7 mouse cellular contexts compared by ENCODE assay signal in genomic region chr7:144738357-144738798, GRCm38 (mm10). TPM values are rescaled to one million over a fixed set of nuclear protein-coding genes. Genes with fewer than 3 reads are reported as not detected.
DNase-seq lines count a peak whose midpoint lies in the region; ATAC-seq and TF ChIP-seq lines count a peak whose summit lies in the region.

No protein-coding gene starts in this region.

- no peak for DNase-seq in cerebellum, adult 2 months
- no peak for DNase-seq in adrenal gland, postnatal 4 days (ENCODE audit: low spot score in 2 of 2)

- H3K27me3 ChIP-seq in C2C12 (ENCODE audit: control insufficient read depth, insufficient read depth, insufficient read length) (peaks cover 4% of the 10 kb centered on the region), ES-Bruce4 (ENCODE audit: control insufficient read depth, insufficient read depth, low read length, poor library complexity, severe bottlenecking) (no peaks in the 10 kb centered on the region)
- peaks cover 36% of the 10 kb centered on the region for H3K27me3 ChIP-seq in heart, embryonic 15.5 days
- peaks cover 38% of the 10 kb centered on the region for H3K27me3 ChIP-seq in liver, embryonic 12.5 days (replicated peaks)
- no peaks in the 10 kb centered on the region for H3K27me3 ChIP-seq in stomach, embryonic 16.5 days (ENCODE audit: control insufficient read depth, insufficient read depth, low read length)
- peaks cover 1% of the 10 kb centered on the region; the same call in 1 of the 2 replicates for H3K27me3 ChIP-seq in cerebellum, adult 2 months (ENCODE audit: control insufficient read depth, insufficient read depth, low read length)

- H3K9me3 ChIP-seq in ES-Bruce4 (replicated peaks; ENCODE audit: control insufficient read depth, insufficient read depth, low read length, poor library complexity, severe bottlenecking), result no peaks in the 10 kb centered on the region
- H3K9me3 ChIP-seq in heart, embryonic 15.5 days (replicated peaks), result no peaks in the 10 kb centered on the region
- no peaks in the 10 kb centered on the region for H3K9me3 ChIP-seq in liver, embryonic 12.5 days (replicated peaks)
- H3K9me3 ChIP-seq in stomach, embryonic 16.5 days (replicated peaks; ENCODE audit: control insufficient read depth, low read length), result no peaks in the 10 kb centered on the region

- H3ac ChIP-seq in C2C12 (ENCODE audit: control insufficient read depth, insufficient read length, low read depth), result peak overlapping the region; percentile 21

- TF ChIP-seq CTCF in C2C12 (IDR thresholded peaks at IDR 0.05; ENCODE audit: control insufficient read depth, insufficient read depth, insufficient read length) (no peak), ES-Bruce4 (IDR thresholded peaks at IDR 0.05; ENCODE audit: low read depth, low read length) (no peak)
- TF ChIP-seq CTCF in cerebellum, adult 2 months (IDR thresholded peaks at IDR 0.05; ENCODE audit: borderline replicate concordance, insufficient read depth, low read depth, low read length), result no peak

- under 1% methylated on average over 33 of the region's 33 CpGs for WGBS in heart, embryonic 15.5 days
- under 1% methylated on average over 33 of the region's 33 CpGs for WGBS in liver, embryonic 12.5 days (ENCODE audit: insufficient replicate concordance)
- under 1% methylated on average over 33 of the region's 33 CpGs for WGBS in stomach, embryonic 16.5 days
- WGBS in cerebellum, adult 2 months, result 2% methylated on average over 33 of the region's 33 CpGs

- no peak for TF ChIP-seq POLR2A in ES-Bruce4 (IDR thresholded peaks at IDR 0.05; ENCODE audit: insufficient read depth, low read length)
- no peak for TF ChIP-seq POLR2A in cerebellum, adult 2 months (IDR thresholded peaks at IDR 0.05; ENCODE audit: borderline replicate concordance, insufficient read depth, low read length)

- no peaks in the 10 kb centered on the region for H3K79me3 ChIP-seq in C2C12 (ENCODE audit: low read depth)

- H3K4me1 ChIP-seq in ES-Bruce4 (ENCODE audit: control insufficient read depth, insufficient read depth, low read length), result no peaks in the 10 kb centered on the region
- peaks cover 22% of the 10 kb centered on the region for H3K4me1 ChIP-seq in heart, embryonic 15.5 days (replicated peaks)
- peaks cover 68% of the 10 kb centered on the region for H3K4me1 ChIP-seq in liver, embryonic 12.5 days
- peaks cover 36% of the 10 kb centered on the region for H3K4me1 ChIP-seq in stomach, embryonic 16.5 days (ENCODE audit: control insufficient read depth, insufficient read depth, low read length)
- H3K4me1 ChIP-seq in cerebellum, adult 2 months (ENCODE audit: control insufficient read depth, insufficient read depth, low read length), result no peaks in the 10 kb centered on the region

- no peak for TF ChIP-seq EP300 in ES-Bruce4 (IDR thresholded peaks at IDR 0.05; ENCODE audit: insufficient read depth, low read depth, low read length)

- H3K36me3 ChIP-seq in C2C12 (ENCODE audit: control insufficient read depth, insufficient read depth), result no peaks in the 10 kb centered on the region
- H3K36me3 ChIP-seq in ES-Bruce4 (ENCODE audit: control insufficient read depth, insufficient read depth, low read length, poor library complexity, severe bottlenecking), result no peaks in the 10 kb centered on the region
- no peaks in the 10 kb centered on the region for H3K36me3 ChIP-seq in heart, embryonic 15.5 days
- peaks cover 8% of the 10 kb centered on the region; the same call in 1 of the 2 replicates for H3K36me3 ChIP-seq in liver, embryonic 12.5 days
- H3K36me3 ChIP-seq in stomach, embryonic 16.5 days (ENCODE audit: control insufficient read depth, insufficient read depth, low read length), result no peaks in the 10 kb centered on the region

- no peak overlapping the region for H3K4me3 ChIP-seq in C2C12 (ENCODE audit: insufficient read depth, poor library complexity, severe bottlenecking)
- H3K4me3 ChIP-seq in ES-Bruce4 (ENCODE audit: low read depth, low read length), result peak overlapping the region; percentile 52
- peak overlapping the region; percentile 44 for H3K4me3 ChIP-seq in heart, embryonic 15.5 days
- peak overlapping the region; percentile 66 for H3K4me3 ChIP-seq in liver, embryonic 12.5 days
- peak overlapping the region; percentile 45 for H3K4me3 ChIP-seq in stomach, embryonic 16.5 days (replicated peaks; ENCODE audit: low read length)
- no peak overlapping the region for H3K4me3 ChIP-seq in cerebellum, adult 2 months (replicated peaks; ENCODE audit: insufficient read depth, low read depth, low read length)

- no peaks in the 10 kb centered on the region for H3K79me2 ChIP-seq in C2C12 (ENCODE audit: control insufficient read depth, insufficient read depth)

- ATAC-seq in heart, embryonic 15.5 days (replicated peaks; ENCODE audit: insufficient number of reproducible peaks, insufficient read depth, low FRiP score, low read depth), result no peak
- peak; percentile 73 for ATAC-seq in liver, embryonic 12.5 days
- no peak for ATAC-seq in stomach, embryonic 16.5 days (ENCODE audit: insufficient read depth, low FRiP score)

- no peak overlapping the region for H3K9ac ChIP-seq in ES-Bruce4 (ENCODE audit: low read depth, poor library complexity, severe bottlenecking)
- peak overlapping the region; percentile 41 for H3K9ac ChIP-seq in heart, embryonic 15.5 days
- peak overlapping the region; percentile 76 for H3K9ac ChIP-seq in liver, embryonic 12.5 days
- peak overlapping the region; percentile 64 for H3K9ac ChIP-seq in stomach, embryonic 16.5 days (ENCODE audit: low read length)

- H3K4me2 ChIP-seq in heart, embryonic 15.5 days, result peak overlapping the region; percentile 68
- peak overlapping the region; percentile 80 for H3K4me2 ChIP-seq in liver, embryonic 12.5 days
- H3K4me2 ChIP-seq in stomach, embryonic 16.5 days (ENCODE audit: low read depth, low read length), result peak overlapping the region; percentile 58

- no peak overlapping the region for H3K27ac ChIP-seq in ES-Bruce4 (ENCODE audit: insufficient read depth, low read length)
- H3K27ac ChIP-seq in heart, embryonic 15.5 days, result no peak overlapping the region
- peak overlapping the region; percentile 81 for H3K27ac ChIP-seq in liver, embryonic 12.5 days
- peak overlapping the region; percentile 56 for H3K27ac ChIP-seq in stomach, embryonic 16.5 days (ENCODE audit: low read length)
- H3K27ac ChIP-seq in cerebellum, adult 2 months (ENCODE audit: insufficient read depth, low read length), result no peak overlapping the region

TF ChIP-seq in C2C12, 6 proteins besides CTCF, POLR2A, EP300 and RAD21:
- TF ChIP-seq USF1 (IDR thresholded peaks at IDR 0.05; ENCODE audit: low read depth), result no peak
- TF ChIP-seq MYOD1 (IDR thresholded peaks at IDR 0.05; ENCODE audit: control insufficient read depth, insufficient read length, low read depth), result no peak
- no peak for TF ChIP-seq CEBPB (IDR thresholded peaks at IDR 0.05; ENCODE audit: low read depth)
- no peak for TF ChIP-seq MAX (IDR thresholded peaks at IDR 0.05)

RNA-seq across cellular contexts. Expression of gene Ano1, which starts 13.4 kb away (rescaled TPM):
- polyA plus RNA-seq in C2C12 (2012; fragmentation: generic; extraction: Trizol) (2.7 TPM), ES-Bruce4 (2011; ENCODE audit: insufficient read depth, insufficient read length, low read depth, missing spikeins) (1.4 and 1.7 TPM in 2 replicates)
- 8.1 and 12.2 TPM in 2 replicates for polyA plus RNA-seq in heart, embryonic 15.5 days (2015; fragmentation: Nextera tagmentation; extraction: Ambion mirVana)
- 5.7 and 7.2 TPM in 2 replicates for polyA plus RNA-seq in liver, embryonic 12.5 days (2016; fragmentation: Nextera tagmentation; extraction: Ambion mirVana)
- polyA plus RNA-seq in stomach, embryonic 16.5 days (2015; fragmentation: Nextera tagmentation; extraction: Ambion mirVana), result 60.9 and 70.2 TPM in 2 replicates
- 3.1 and 3.7 TPM in 2 replicates for polyA plus RNA-seq in cerebellum, adult 2 months (2012; rRNA removed)
- 10 to 100 TPM; 22.7 to 29.3 TPM for total RNA-seq in adrenal gland, postnatal 4 days (2021)

Comparison
In these comparisons a context has a peak if more than half of its experiments do, and no peak if none do; other contexts are left out.
1. H3K4me3 ChIP-seq: peak in ES-Bruce4 (single experiment), heart, embryonic 15.5 days (single experiment), liver, embryonic 12.5 days (single experiment) and stomach, embryonic 16.5 days (single experiment); none in C2C12 (single experiment) and cerebellum, adult 2 months (single experiment).
2. H3K27ac ChIP-seq: peak in liver, embryonic 12.5 days (single experiment) and stomach, embryonic 16.5 days (single experiment); none in ES-Bruce4 (single experiment), heart, embryonic 15.5 days (single experiment) and cerebellum, adult 2 months (single experiment).
3. Peak in every context shown above with its lines, with median percentiles within 50 percentile points of each other: H3K4me2 ChIP-seq.